Mouse (Mus musculus) stomach, postnatal 0 days (tissue): ENCODE data around the gene Dusp9.

ENCODE experiments used
- CTCF ChIP-seq: IDR thresholded peaks from 2 replicates; pipeline ENCODE4 v1.5.1; 2016; ENCODE audit warnings: antibody characterized with exemption, low read depth, mild to moderate bottlenecking, moderate library complexity
- EP300 ChIP-seq: optimal IDR thresholded peaks from 2 replicates; pipeline ENCODE3; 2016; ENCODE audit warnings: antibody characterized with exemption

DNA sequence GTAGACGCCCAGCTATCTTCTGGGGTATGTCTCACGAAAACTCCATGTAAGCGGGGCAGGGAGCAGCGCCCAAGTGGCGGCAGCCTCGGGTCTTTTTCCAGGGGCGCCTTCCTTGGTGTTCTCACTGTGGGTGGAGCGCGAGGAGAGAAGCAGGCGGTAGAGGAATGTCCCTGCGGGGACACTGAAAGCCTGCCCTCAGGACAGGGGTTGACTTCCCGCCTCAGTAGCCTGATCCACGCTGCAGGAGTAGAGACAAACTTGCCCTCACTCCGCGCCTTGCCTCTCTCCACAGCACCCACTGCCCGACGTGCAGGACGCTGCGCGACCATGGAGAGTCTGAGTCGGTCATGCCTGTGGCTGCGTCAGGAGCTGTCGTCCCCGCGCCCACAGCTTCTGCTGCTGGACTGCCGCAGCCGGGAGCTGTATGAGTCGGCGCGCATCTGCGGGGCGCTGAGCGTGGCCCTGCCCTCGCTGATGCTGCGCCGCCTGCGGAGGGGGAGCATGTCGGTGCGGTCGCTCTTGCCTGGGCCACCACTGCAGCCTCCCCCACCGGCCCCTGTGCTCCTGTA is 766 bp downstream of the Dusp9 start:
- TF ChIP-seq CTCF (no peak), EP300 (no peak)
